Mouse (Mus musculus): ENCODE results near the gene Uba7. TPM values are rescaled to one million over a fixed set of nuclear protein-coding genes. Genes with fewer than 3 reads are reported as not detected.

Gene Uba7
- total RNA-seq (2014; fragmentation: Nextera tagmentation) (79.1 and 88.9 TPM in 2 replicates), total RNA-seq (2017) (21.4 and 33.4 TPM in 2 replicates)

- peak; percentile 81 for ATAC-seq (replicated peaks; ENCODE audit: poor library complexity, severe bottlenecking)
These were observed at the start of gene Uba7 for GRCm38 (mm10) chr9:107975399-107976386. Gene Uba7 (plus strand): TSS chr9:107975505.

DNA sequence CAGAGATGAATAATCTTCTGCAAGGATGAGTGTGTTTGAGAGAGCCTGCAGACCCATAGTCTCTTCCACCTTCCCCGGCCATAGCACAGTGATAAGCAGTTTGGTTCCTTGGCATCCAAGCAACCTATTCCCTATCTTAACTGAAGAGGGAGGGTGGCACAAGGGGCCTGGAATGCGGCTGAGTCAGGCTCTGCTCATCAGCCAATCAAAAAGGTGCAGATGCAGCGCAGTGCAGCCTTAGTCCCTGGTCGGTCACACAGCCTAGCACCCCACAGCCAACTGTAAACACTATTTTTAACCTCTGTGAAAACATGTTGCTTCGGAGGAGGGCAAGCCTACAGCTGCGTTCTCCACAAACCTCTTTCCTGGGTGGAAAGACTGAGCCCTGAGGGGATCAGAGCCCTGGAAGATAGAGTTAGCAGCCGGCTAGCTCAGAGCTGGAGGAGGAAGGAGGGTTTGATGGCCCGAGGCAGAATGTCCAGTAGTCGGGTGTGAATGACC lies 48.3 kb upstream of the Uba7 start:
- ATAC-seq (replicated peaks; ENCODE audit: poor library complexity, severe bottlenecking), result no peak

DNA sequence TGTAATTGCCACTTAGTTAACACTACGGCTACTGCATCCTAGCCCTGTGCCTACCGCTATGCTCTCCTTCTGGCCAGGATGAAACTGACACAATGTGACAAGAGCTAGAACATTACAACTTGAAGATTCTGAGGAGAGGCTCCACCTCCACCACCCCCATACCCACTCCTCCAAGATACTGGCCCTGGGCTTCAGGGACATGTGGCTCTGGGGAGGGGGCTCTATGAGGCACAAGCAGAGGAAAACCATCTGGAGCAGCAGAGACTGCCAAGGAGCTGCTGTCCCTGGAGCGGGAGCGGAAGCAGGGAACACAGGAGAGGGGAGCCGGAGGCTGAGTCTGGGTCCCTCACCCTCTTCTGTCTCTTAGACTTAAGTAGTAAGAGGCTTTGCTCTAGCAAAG lies 47.6 kb upstream of the Uba7 start:
- ATAC-seq (replicated peaks; ENCODE audit: poor library complexity, severe bottlenecking), result no peak

- no peak for ATAC-seq (replicated peaks; ENCODE audit: poor library complexity, severe bottlenecking)
These were observed 47.1 kb upstream of the Uba7 start, which contains the start of gene Actl11 for GRCm38 (mm10) chr9:107928169-107928568. Gene Actl11 (plus strand): TSS chr9:107928469.

- no peak for ATAC-seq (replicated peaks; ENCODE audit: poor library complexity, severe bottlenecking)
These were observed 43.1 kb upstream of the Uba7 start for GRCm38 (mm10) chr9:107932221-107932620.

DNA sequence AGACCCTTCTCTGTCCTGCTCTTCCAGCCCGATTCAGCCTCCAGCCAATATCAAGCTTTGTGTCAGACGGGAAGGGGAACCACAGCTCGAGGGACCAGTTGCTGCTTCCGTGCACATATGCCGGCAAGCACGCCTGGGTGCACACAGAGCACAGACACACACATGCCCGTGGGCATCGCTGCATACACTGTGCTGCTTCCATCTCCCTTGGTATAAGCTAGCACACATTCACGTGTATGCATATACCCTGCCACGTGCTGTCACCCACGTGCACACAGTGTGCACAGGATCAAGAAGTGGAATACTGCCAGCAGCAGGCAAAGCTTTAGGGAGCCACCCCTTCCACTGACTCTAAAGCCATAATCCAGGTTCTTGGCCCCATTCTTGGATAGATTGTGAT lies 41.2 kb upstream of the Uba7 start:
- no peak for ATAC-seq (replicated peaks; ENCODE audit: poor library complexity, severe bottlenecking)

GRCm38 (mm10) chr9:107935374-107935773 lies 39.9 kb upstream of the Uba7 start, which contains the start of gene Camkv:
Gene Camkv (plus strand): TSS chr9:107935674.
- no peak for ATAC-seq (replicated peaks; ENCODE audit: poor library complexity, severe bottlenecking)

DNA sequence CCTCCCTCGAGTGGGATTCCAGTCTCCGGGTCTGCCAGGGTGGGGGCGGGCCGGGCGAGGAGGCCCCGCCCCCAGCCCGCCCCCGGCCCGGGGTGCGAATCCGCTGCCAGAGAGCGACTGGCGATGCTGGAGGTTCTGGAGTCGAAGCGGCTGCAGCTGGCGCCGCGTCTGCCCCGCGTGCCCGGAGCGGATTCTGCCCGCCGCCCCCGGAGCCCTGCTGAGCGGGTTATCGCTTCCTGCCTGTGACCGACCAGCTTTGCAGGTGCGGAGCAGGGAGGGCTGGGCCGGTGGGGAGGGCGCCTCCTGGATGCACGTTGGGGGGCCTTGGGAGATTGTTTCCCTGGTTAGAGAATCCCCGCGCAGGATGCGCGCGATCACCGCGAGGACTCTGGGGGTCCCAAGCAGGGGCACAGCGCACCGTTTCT lies 39.5 kb upstream of the Uba7 start:
- peak; percentile 63 for ATAC-seq (replicated peaks; ENCODE audit: poor library complexity, severe bottlenecking)

GRCm38 (mm10) chr9:107936215-107936822 lies 39.0 kb upstream of the Uba7 start:
- 0 out of 2 replicates have a peak, but pooled peaks have one; percentile 10 for ATAC-seq (replicated peaks; ENCODE audit: poor library complexity, severe bottlenecking)

DNA sequence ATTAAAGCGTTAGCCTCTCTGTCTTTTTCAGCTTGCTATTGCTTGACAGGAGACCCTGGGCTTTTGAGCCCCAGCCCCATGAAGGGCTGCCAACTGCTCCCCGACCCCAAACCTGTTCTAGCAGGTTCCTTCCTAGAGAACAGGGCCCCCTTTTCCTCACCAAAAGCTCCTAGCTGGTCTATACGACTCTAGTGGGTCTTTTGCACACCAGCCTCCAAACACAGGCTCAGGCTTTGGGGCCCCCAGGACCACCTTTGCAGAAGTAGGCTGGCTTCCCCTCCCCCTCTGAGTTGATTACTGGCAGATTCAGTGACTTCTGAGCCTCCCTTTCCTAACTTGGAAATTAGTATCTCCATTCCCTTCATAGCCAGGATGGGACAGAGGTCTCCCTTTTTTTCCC lies 38.5 kb upstream of the Uba7 start:
- no peak for ATAC-seq (replicated peaks; ENCODE audit: poor library complexity, severe bottlenecking)

DNA sequence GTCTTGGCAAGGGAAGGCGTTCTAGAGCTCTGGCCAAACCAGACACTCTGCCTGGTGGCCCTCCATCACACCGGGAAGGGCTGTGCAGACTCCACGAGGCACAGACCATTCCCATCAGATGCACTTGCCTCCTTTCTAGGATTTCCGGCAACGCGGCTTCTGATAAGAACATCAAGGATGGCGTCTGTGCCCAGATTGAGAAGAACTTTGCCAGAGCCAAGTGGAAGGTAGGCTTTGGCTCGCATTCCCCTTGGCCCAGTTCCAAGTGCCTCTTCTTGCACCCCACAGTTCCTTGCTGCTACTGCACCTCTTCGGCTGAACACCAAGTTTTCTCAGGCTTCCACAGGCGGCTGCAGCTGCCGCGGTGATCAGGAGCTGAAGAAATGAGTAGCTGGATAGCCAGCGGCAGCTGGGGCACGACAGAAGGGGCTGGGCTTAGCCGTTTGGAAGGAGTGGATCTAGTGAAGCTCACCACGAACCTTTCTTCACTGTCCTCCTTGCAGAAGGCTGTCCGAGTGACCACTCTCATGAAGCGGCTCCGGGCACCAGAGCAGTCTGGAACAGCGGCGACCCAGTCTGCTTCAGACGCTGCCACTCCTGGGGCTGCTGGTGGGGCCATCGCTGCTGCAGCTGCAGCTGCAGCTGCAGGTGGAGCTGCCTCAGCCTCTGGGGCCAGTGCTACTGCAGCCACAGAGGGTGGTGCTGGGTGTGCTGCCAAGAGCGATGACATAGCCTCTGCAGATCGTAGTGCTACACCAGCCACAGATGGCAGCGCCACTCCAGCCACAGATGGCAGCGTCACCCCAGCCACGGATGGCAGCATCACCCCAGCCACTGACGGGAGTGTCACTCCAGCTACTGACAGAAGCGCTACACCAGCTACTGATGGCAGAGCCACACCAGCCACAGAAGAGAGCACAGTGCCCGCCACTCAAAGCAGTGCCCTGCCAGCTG lies 27.8 kb upstream of the Uba7 start:
- ATAC-seq (replicated peaks; ENCODE audit: poor library complexity, severe bottlenecking), result no peak

DNA sequence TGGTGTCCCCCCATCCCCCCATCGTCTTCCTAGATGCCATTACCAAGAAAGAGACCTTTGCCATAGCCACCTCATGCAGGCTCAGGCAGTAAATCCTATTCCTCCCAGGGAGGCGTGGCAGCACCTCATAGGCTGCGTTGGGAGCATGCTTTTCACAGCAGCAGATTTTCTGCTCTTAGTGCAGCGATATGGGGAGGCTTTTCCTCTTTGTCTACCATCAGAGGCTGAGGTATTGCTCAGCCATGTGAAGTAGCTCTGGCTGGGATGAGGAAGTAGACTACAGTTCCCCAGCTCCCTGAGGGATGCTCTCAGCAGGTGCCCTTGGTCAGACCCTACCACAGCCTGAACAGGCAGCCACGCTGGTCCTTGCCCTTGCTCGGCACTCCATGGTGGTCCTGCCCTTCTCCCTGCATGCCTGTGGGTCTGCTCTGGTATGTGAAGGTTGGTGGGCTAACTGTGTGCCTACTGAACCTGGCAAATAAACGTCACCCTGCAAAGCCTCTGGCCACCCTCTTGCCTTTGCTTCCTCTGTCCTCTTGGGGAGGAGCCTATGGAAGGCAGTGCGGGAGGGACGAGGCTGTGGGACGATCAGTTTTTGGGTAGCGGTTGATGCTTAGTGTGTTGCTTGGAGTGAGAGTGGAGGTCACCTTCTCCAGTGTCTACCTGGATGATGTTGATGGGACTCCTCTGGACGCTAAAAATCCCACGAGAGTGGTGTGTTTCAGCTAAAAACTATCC lies 26.0 kb upstream of the Uba7 start:
- peak; percentile 16; the same call in 1 of the 2 replicates for ATAC-seq (replicated peaks; ENCODE audit: poor library complexity, severe bottlenecking)

DNA sequence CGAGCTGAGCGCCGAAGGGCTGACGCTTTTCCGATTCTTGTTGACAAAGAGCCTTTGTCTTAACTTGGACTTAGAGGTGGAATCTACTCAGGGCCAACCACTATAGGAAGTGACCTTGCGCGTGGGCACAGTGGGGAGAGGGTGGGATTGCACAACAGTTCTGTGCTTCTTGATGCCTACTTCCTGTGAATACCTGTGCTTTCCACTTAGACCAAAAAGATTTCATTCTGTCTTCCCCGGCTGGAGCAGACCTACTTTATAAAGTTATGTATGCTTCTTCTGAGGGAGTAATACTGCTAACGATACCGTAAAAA lies 25.4 kb upstream of the Uba7 start, which contains the start of gene Traip:
Gene Traip, plus strand, starts transcription at position 215 of the 314 bp plus-strand sequence.
- ATAC-seq (replicated peaks; ENCODE audit: poor library complexity, severe bottlenecking), result peak; percentile 33; the same call in 1 of the 2 replicates

GRCm38 (mm10) chr9:107950460-107951355 lies 24.6 kb upstream of the Uba7 start:
- peak; percentile 81 for ATAC-seq (replicated peaks; ENCODE audit: poor library complexity, severe bottlenecking)

DNA sequence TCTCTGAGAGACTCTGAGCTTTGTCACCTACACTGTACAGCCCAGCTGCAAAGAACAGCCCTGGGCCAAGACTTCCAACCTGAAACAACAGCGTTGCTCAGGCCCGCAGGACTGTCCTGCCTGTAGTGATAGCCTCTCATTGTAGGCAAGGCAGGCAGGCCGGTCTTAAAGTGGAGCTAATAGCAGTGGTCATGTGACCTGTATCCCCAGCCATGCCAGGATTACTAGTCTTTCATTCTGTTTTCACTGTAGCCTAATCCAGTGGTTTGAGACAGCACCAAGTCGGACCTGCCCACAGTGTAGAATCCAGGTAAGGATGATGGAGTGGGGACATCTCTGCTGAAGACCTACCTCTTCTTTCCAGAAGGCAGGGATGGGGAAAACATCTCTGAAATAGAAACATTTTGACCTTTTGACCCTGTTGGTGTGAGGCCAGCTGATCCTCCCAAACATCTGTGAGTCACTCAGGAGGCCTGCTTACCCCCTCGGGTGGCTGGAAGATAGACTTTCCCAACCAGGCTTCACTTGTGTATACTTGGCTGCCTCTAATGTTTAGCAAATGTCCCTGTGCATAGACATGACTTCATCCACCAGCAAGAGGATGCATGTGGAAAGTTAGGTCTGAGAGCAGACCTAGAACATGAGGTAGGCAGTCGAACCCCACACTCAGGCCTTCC lies 19.6 kb upstream of the Uba7 start:
- ATAC-seq (replicated peaks; ENCODE audit: poor library complexity, severe bottlenecking), result no peak

- no peak for ATAC-seq (replicated peaks; ENCODE audit: poor library complexity, severe bottlenecking)
These were observed 18.2 kb upstream of the Uba7 start for GRCm38 (mm10) chr9:107957141-107957540.

- no peak for ATAC-seq (replicated peaks; ENCODE audit: poor library complexity, severe bottlenecking)
These were observed 15.4 kb upstream of the Uba7 start for GRCm38 (mm10) chr9:107959896-107960295.

GRCm38 (mm10) chr9:107960928-107961327 lies 14.4 kb upstream of the Uba7 start:
- no peak; the same call in 1 of the 2 replicates for ATAC-seq (replicated peaks; ENCODE audit: poor library complexity, severe bottlenecking)
